Mouse (Mus musculus) heart, embryonic 11.5 days (tissue): Measurements from ENCODE around the gene Clec4a2. TPM values are rescaled to one million over a fixed set of nuclear protein-coding genes. Genes with fewer than 3 reads are reported as not detected.
"Not testable (repeated sequence)": the region's sequence is repeated elsewhere in the genome, so short reads cannot be mapped to it uniquely, and the experiment has no call there.

Experiments
- ATAC-seq: fragments of 200-750 bp; cut with Nextera tagmentation; replicated peaks from 2 replicates; pipeline ENCODE4 v1.8.0; 2017; ENCODE audit warnings: moderate library complexity; ENCODE audit not compliant: insufficient number of reproducible peaks, low FRiP score, low TSS enrichment
- H3K27ac ChIP-seq: fragments of 300-500 bp; sonication (generic); 2 replicates; pipeline ENCODE4 v1.5.1; 2014; ENCODE audit warnings: mild to moderate bottlenecking, low read depth, low read length
- H3K27me3 ChIP-seq: fragments of 300-500 bp; sonication (generic); 2 replicates; pipeline ENCODE4 v1.6.1; 2014; ENCODE audit warnings: mild to moderate bottlenecking, low read length, mixed read lengths; ENCODE audit not compliant: control insufficient read depth, insufficient read depth
- H3K36me3 ChIP-seq: fragments of 300-500 bp; sonication (generic); 2 replicates; pipeline ENCODE4 v1.6.1; 2014; ENCODE audit warnings: mild to moderate bottlenecking, low read length, moderate library complexity, mixed read lengths; ENCODE audit not compliant: control insufficient read depth, insufficient read depth
- H3K4me1 ChIP-seq: fragments of 300-500 bp; sonication (generic); 2 replicates; pipeline ENCODE4 v1.6.1; 2014; ENCODE audit warnings: low read length; ENCODE audit not compliant: control insufficient read depth, insufficient read depth
- H3K4me2 ChIP-seq: fragments of 300-500 bp; sonication (generic); 2 replicates; pipeline ENCODE4 v1.6.1; 2014; ENCODE audit warnings: mild to moderate bottlenecking, moderate library complexity
- H3K4me3 ChIP-seq: fragments of 300-500 bp; sonication (generic); 2 replicates; pipeline ENCODE4 v1.5.1; 2014; ENCODE audit warnings: low read depth, low read length
- H3K9ac ChIP-seq: fragments of 300-500 bp; sonication (generic); 2 replicates; pipeline ENCODE4 v1.6.1; 2014; ENCODE audit warnings: mild to moderate bottlenecking, low read depth, low read length, moderate library complexity
- H3K9me3 ChIP-seq: fragments of 300-500 bp; sonication (generic); replicated peaks from 2 replicates; pipeline ENCODE4 v1.6.1; 2016; ENCODE audit warnings: low read length; ENCODE audit not compliant: control insufficient read depth
- WGBS: fragments of 180-500 bp; shearing (Covaris S2); extraction: QIAGEN DNeasy Blood & Tissue Kit; methylation state at CpG from one replicate; pipeline ENCODE4 v1.1.7; 2014; ENCODE audit not compliant: insufficient replicate concordance; 5-methylcytosine and 5-hydroxymethylcytosine counted together
- polyA plus RNA-seq: library from polyadenylated mRNA; unstranded; fragments of >200 nt; fragmentation: Nextera tagmentation; extraction: Ambion mirVana; gene quantifications from 2 replicates; pipeline ENCODE4 v1.2.1, GENCODE M21; 2014

Clec4a2 gene
- polyA plus RNA-seq, 1 experiment from 2014 or later: 0.64 TPM

DNA sequence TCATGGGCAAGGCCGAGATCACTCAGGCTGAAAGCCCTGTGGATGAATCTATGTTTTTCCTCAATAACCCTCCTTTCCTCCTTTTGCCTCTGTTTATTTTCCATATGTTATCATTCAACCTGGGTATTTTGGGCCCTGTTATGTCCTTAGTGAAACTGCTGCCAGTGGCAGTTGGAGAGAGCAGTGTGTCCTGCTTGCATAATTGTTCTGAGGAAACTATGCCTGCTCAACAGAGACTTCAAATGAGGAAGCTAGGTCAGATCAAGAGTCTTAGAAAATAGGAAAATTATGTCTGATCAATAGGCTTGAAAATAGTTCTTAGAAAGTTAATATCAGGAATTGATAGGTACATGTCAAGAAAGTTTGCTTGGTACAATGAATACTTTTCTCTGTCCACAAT is 69.3 kb downstream of the Clec4a2 start:
- no peak for ATAC-seq
- H3K27me3 ChIP-seq: no peaks in the 10 kb centered on the region
- 75% methylated on average over 1 of the region's 1 CpGs for WGBS
- no peak overlapping the region for H3K4me2 ChIP-seq
- no peak overlapping the region for H3K9ac ChIP-seq
- H3K9me3 ChIP-seq: no peaks in the 10 kb centered on the region; the same call in 1 of the 2 replicates
- no peak overlapping the region for H3K27ac ChIP-seq
- no peaks in the 10 kb centered on the region for H3K4me1 ChIP-seq
- H3K4me3 ChIP-seq: no peak overlapping the region
- H3K36me3 ChIP-seq: no peaks in the 10 kb centered on the region

DNA sequence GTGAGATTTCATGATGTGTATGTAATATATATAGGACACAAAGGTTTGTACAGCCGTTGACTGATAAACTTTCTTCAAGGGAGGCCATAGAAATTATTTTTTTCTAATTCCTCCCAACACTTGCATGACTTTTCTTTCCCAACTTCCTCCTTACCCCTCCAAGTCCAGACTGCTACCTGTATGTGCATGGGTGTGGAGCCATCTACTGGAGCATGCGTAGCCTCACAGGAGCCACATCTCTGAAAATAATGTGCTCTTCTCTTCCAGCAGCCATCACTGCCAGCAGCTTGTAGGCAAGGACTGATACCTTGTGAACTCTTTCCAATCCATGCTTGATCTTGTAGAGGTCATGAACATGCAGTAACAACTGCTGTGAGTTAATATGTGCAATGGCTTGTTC is 78.6 kb downstream of the Clec4a2 start:
- H3K36me3 ChIP-seq, H3K9ac ChIP-seq, H3K27me3 ChIP-seq, ATAC-seq, H3K4me3 ChIP-seq, H3K4me1 ChIP-seq, H3K4me2 ChIP-seq, H3K27ac ChIP-seq, H3K9me3 ChIP-seq: not testable (repeated sequence)
- WGBS: 64% methylated on average over 2 of the region's 2 CpGs

Other genes with a start within 250 kb of the Clec4a2 start
- gene Necap1, start 232.0 kb upstream of the Clec4a2 start, polyA plus RNA-seq: 64.4 and 67.8 TPM in 2 replicates
- 0.14 and 0.43 TPM in 2 replicates for gene Clec4a1, start 184.6 kb upstream of the Clec4a2 start, polyA plus RNA-seq
- gene Clec4a3, start 153.9 kb upstream of the Clec4a2 start, polyA plus RNA-seq: 0.17 TPM in 1 of 2 replicates, not detected in the other
- gene Clec4a4, start 116.1 kb upstream of the Clec4a2 start, polyA plus RNA-seq: not detected in 2 replicates
- gene Clec4b1, start 56.5 kb upstream of the Clec4a2 start, polyA plus RNA-seq: not detected in 2 replicates
- gene Clec4b2, start 66.5 kb downstream of the Clec4a2 start, polyA plus RNA-seq: not detected in 2 replicates
- gene Clec4n, start 123.4 kb downstream of the Clec4a2 start, polyA plus RNA-seq: 0.34 TPM in 1 of 2 replicates, not detected in the other
- 0.11 TPM in 1 of 2 replicates, not detected in the other for gene Clec4d, start 155.7 kb downstream of the Clec4a2 start, polyA plus RNA-seq
- gene Clec4e, start 183.4 kb downstream of the Clec4a2 start, polyA plus RNA-seq: 0.10 TPM in 1 of 2 replicates, not detected in the other
- not detected in 2 replicates for gene Vmn2r19, start 201.9 kb downstream of the Clec4a2 start, polyA plus RNA-seq